In the genomic region with DNA sequence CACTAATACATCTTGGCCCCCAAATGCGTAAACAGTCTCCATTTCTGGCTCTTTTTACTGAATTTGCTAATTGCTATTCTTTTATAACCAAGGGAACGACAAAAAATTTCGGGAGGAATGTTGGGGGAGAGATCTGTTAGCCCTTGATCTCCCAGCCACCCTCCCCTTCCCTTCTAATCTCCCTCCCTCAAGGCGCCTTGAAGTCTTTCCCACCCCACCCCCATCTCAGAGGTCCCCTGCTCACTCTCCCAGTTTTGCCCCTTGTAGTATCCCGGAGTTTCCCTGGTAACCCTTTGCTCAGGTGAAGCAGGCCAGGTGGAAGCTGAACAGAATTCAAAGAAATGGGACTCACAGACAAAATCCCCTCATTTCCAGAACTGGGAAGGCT, we compare ENCODE assay signal across 8 mouse cellular contexts. TPM values are rescaled to one million over a fixed set of nuclear protein-coding genes. Genes with fewer than 3 reads are reported as not detected.
DNase-seq lines count a peak whose midpoint lies in the region; ATAC-seq and TF ChIP-seq lines count a peak whose summit lies in the region.

No protein-coding gene starts in this region.

- peak overlapping the region; percentile 56 for H3K4me3 ChIP-seq in layer of hippocampus, adult 2 months
- H3K4me3 ChIP-seq in forebrain, embryonic 15.5 days: peak overlapping the region; percentile 29; the same call in 1 of the 2 replicates
- peak overlapping the region; percentile 34 for H3K4me3 ChIP-seq in limb, embryonic 12.5 days (replicated peaks)
- H3K4me3 ChIP-seq in olfactory bulb, adult 2 months (ENCODE audit: insufficient read depth, low read depth, low read length): peak overlapping the region; percentile 40

- no peak for ATAC-seq in forebrain, embryonic 15.5 days (replicated peaks)
- no peak for ATAC-seq in limb, embryonic 12.5 days (ENCODE audit: insufficient number of reproducible peaks, insufficient read depth, low FRiP score, low TSS enrichment, low read depth)

- 4% methylated on average over 5 of the region's 5 CpGs for WGBS in forebrain, embryonic 15.5 days
- whole genome bisulfite sequencing in limb, embryonic 12.5 days: 3% methylated on average over 5 of the region's 5 CpGs
- 11% methylated on average over 5 of the region's 5 CpGs for WGBS in olfactory bulb, adult 2 months

- H3K4me2 ChIP-seq in forebrain, embryonic 15.5 days (replicated peaks): peak overlapping the region; percentile 49
- peak overlapping the region; percentile 58 for H3K4me2 ChIP-seq in limb, embryonic 12.5 days

- H3K9me3 ChIP-seq in forebrain, embryonic 15.5 days: no peaks in the 10 kb centered on the region
- no peaks in the 10 kb centered on the region for H3K9me3 ChIP-seq in limb, embryonic 12.5 days

- no peak for TF ChIP-seq CTCF in layer of hippocampus, adult 2 months (conservative IDR thresholded peaks at IDR 0.05)
- TF ChIP-seq CTCF in olfactory bulb, adult 2 months (IDR thresholded peaks at IDR 0.05; ENCODE audit: insufficient read depth, low read depth, low read length): no peak

- no peaks in the 10 kb centered on the region for H3K36me3 ChIP-seq in forebrain, embryonic 15.5 days
- no peaks in the 10 kb centered on the region for H3K36me3 ChIP-seq in limb, embryonic 12.5 days

- no peaks in the 10 kb centered on the region for H3K27me3 ChIP-seq in forebrain, embryonic 15.5 days
- no peaks in the 10 kb centered on the region for H3K27me3 ChIP-seq in limb, embryonic 12.5 days

- peaks cover 11% of the 10 kb centered on the region for H3K4me1 ChIP-seq in forebrain, embryonic 15.5 days
- H3K4me1 ChIP-seq in limb, embryonic 12.5 days (replicated peaks): peaks cover 17% of the 10 kb centered on the region
- H3K4me1 ChIP-seq in olfactory bulb, adult 2 months (ENCODE audit: control insufficient read depth, insufficient read depth, low read length): peaks cover 8% of the 10 kb centered on the region

- H3K27ac ChIP-seq in layer of hippocampus, adult 2 months: peak overlapping the region; percentile 84
- H3K27ac ChIP-seq in forebrain, embryonic 15.5 days (replicated peaks): no peak overlapping the region
- 0 out of 2 replicates have a peak overlapping the region, but pooled peaks have one; percentile 37 for H3K27ac ChIP-seq in limb, embryonic 12.5 days
- H3K27ac ChIP-seq in olfactory bulb, adult 2 months (ENCODE audit: insufficient read depth, low read depth, low read length): no peak overlapping the region

- TF ChIP-seq POLR2A in olfactory bulb, adult 2 months (IDR thresholded peaks at IDR 0.05; ENCODE audit: insufficient read depth, low read depth, low read length): no peak

- no peak overlapping the region for H3K9ac ChIP-seq in forebrain, embryonic 15.5 days (replicated peaks)
- H3K9ac ChIP-seq in limb, embryonic 12.5 days (replicated peaks): no peak overlapping the region

- DNase-seq in layer of hippocampus, adult 2 months (ENCODE audit: low spot score in 2 of 2): no peak
- no peak for DNase-seq in layer of hippocampus, postnatal 25 days (ENCODE audit: extremely low spot score in 1 of 2, low spot score in 1 of 2)
- no peak for DNase-seq in natural killer cell, adult 2 months (ENCODE audit: low spot score in 2 of 2)
- DNase-seq in left cerebral cortex, adult 9 months (ENCODE audit: low spot score in 2 of 2): no peak
- no peak for DNase-seq in thymus, adult 18-20 months

RNA-seq across cellular contexts. Expression of gene Ccdc42, which starts 37.0 kb away (rescaled TPM):
- total RNA-seq in layer of hippocampus, adult 2 months (2021): 1 to 10 TPM; 2.5 to 2.9 TPM
- 1 to 10 TPM; 2.0 to 2.4 TPM for total RNA-seq in layer of hippocampus, postnatal 25 days (2021)
- polyA plus RNA-seq in forebrain, embryonic 15.5 days (2015; fragmentation: Nextera tagmentation; extraction: Ambion mirVana): 0.18 and 0.45 TPM in 2 replicates
- polyA plus RNA-seq in limb, embryonic 12.5 days (2016; fragmentation: Nextera tagmentation; extraction: Ambion mirVana): 0.28 and 1.0 TPM in 2 replicates
- polyA plus RNA-seq in olfactory bulb, adult 2 months (2012; ENCODE audit: insufficient read depth, insufficient read length, low replicate concordance, missing spikeins): not detected in 2 replicates

Comparison
In these comparisons a context has a peak if more than half of its experiments do, and no peak if none do; other contexts are left out.
1. H3K27ac ChIP-seq: peak in layer of hippocampus, adult 2 months (single experiment) and limb, embryonic 12.5 days (single experiment); none in forebrain, embryonic 15.5 days (single experiment) and olfactory bulb, adult 2 months (single experiment).
2. Peak in every context shown above with its lines, with median percentiles within 50 percentile points of each other: H3K4me3 ChIP-seq.